Mouse (Mus musculus) embryonic facial prominence, embryonic 10.5 days (tissue): ENCODE measurements at regions not wholly inside any gene's neighbourhood (a gene's known extent, or its start where the extent isn't known, plus 50 kb on each side); places are given as distances from the start of the nearest gene placed in this dataset.

Source experiments
- DNase-seq: peaks from one replicate; pipeline ENCODE4 v3.0.0-alpha.2; 2017; ENCODE audit warnings: low spot score
- H3K27ac ChIP-seq: fragments of 300-500 bp; sonication (generic); replicated peaks from 2 replicates; pipeline ENCODE4 v1.5.1; 2016; ENCODE audit warnings: mild to moderate bottlenecking
- H3K27me3 ChIP-seq: fragments of 300-500 bp; sonication (generic); replicated peaks from 2 replicates; pipeline ENCODE4 v1.6.1; 2016; ENCODE audit warnings: low read depth, mild to moderate bottlenecking; ENCODE audit not compliant: poor library complexity, severe bottlenecking
- H3K36me3 ChIP-seq: fragments of 300-500 bp; sonication (generic); replicated peaks from 2 replicates; pipeline ENCODE4 v1.6.1; 2016; ENCODE audit warnings: mild to moderate bottlenecking, moderate library complexity
- H3K4me1 ChIP-seq: fragments of 300-500 bp; sonication (generic); 2 replicates; pipeline ENCODE4 v1.6.1; 2016
- H3K4me3 ChIP-seq: fragments of 300-500 bp; sonication (generic); 2 replicates; pipeline ENCODE4 v1.5.1; 2016; ENCODE audit warnings: mild to moderate bottlenecking, moderate library complexity
- H3K9me3 ChIP-seq: fragments of 300-500 bp; sonication (generic); 2 replicates; pipeline ENCODE4 v1.6.1; 2016; ENCODE audit warnings: mild to moderate bottlenecking
- WGBS: fragments of 180-500 bp; shearing (Covaris S2); methylation state at CpG from one replicate; pipeline ENCODE4 v1.1.7; 2016; 5-methylcytosine and 5-hydroxymethylcytosine counted together

GRCm38 (mm10) chr16:14800209-14800608 lies 106.2 kb upstream of the Efcab1 start:
- peak overlapping the region; percentile 24; the same call in 1 of the 2 replicates for H3K27ac ChIP-seq
- DNase-seq, result peak; percentile 66
- H3K4me3 ChIP-seq, result no peak overlapping the region
- H3K27me3 ChIP-seq, result no peaks in the 10 kb centered on the region
- H3K9me3 ChIP-seq, result no peaks in the 10 kb centered on the region
- H3K4me1 ChIP-seq, result 0 out of 2 replicates have a peak, but pooled peaks cover 3% of the 10 kb centered on the region
- no peaks in the 10 kb centered on the region for H3K36me3 ChIP-seq
- 43% methylated on average over 13 of the region's 13 CpGs for WGBS

GRCm38 (mm10) chr16:14827008-14827407 lies 79.4 kb upstream of the Efcab1 start:
- no peaks in the 10 kb centered on the region for H3K9me3 ChIP-seq

GRCm38 (mm10) chr16:14840786-14841185 lies 65.6 kb upstream of the Efcab1 start:
- no peak overlapping the region for H3K27ac ChIP-seq
- no peaks in the 10 kb centered on the region for H3K27me3 ChIP-seq
- no peak for DNase-seq
- no peaks in the 10 kb centered on the region for H3K4me1 ChIP-seq
- H3K4me3 ChIP-seq, result no peak overlapping the region
- no peaks in the 10 kb centered on the region for H3K36me3 ChIP-seq
- H3K9me3 ChIP-seq, result no peaks in the 10 kb centered on the region

More at GRCm38 (mm10) chr16:14827008-14827407, 79.4 kb upstream of the Efcab1 start:
- no peaks in the 10 kb centered on the region for H3K4me1 ChIP-seq
- 86% methylated on average over 3 of the region's 3 CpGs for WGBS
- H3K27ac ChIP-seq, result no peak overlapping the region
- no peaks in the 10 kb centered on the region for H3K36me3 ChIP-seq
- H3K27me3 ChIP-seq, result no peaks in the 10 kb centered on the region
- no peak overlapping the region for H3K4me3 ChIP-seq
- DNase-seq, result no peak
